Mouse (Mus musculus) layer of hippocampus, postnatal 10 days (tissue): ENCODE results near the gene Ttll3. TPM values are rescaled to one million over a fixed set of nuclear protein-coding genes. Genes with fewer than 3 reads are reported as not detected.

Experiments used
- DNase-seq, 2 experiments: peaks; one replicate each; pipeline ENCODE4 v3.0.0; 2021; ENCODE audit warnings: low spot score in 2 of 2
- total RNA-seq, 2 experiments: library from RNA; stranded (reverse); gene quantifications; 2 replicates each; pipeline ENCODE4 v1.2.3; 2021

The Ttll3 gene
- total RNA-seq, 2 experiments from 2014 or later = 11.2 to 13.2 TPM

DNA sequence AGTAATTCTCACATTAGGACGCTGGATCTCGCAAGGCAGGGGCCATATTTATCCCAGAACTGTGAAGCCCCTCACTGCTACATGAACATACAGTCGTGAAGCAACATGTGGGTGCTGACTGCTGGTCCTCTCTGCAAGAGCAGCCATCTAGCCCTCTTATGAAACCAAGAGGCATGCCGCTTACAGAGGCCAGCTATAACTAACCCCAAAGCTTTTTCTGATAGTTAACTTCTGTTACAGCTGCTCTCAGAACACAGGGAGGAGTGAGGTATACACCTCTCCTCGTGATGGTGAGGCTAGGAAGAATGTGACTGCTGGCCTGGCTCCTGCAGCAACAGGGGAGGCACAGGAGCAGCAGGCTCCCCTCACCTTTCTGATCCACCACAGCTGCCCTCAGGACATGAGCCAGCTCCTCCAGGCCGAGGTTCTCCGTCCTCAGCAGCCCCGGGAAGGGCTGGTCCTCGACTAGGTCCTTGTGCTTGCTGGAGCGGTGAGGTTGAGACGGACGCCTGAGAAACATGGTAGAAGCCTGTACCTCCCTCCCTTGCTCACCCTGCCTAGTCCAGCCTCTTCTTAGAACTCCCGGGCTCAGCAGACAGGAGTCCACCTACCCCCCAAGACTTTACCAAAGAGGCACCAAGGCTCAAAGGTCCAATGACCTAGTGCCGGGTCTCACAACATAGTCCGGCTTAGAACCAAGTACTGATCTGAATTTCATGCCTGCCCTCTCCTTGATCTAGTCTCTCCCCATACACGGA, 29.6 kb downstream of the Ttll3 start:
- DNase-seq = peak in 1 of 2 experiments; percentile 48

DNA sequence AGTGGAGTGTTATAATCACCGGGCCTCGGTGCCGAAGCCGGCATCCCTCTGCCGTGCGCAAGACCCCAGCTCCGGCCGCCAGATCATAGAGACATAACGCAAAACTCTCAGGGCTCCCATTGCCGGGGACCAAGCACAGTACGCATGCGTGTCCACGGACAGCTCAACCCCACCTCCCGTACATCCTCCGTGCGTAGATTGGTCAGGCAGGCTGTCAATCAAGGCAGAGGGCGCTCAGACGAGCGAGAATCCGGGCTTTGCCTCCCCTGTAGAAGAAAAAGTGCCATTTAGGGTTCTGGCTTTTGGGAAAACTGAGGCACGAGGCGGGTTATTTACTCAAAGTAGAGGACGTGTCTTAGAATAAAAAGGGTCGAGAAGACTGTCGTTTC, 30.1 kb downstream of the Ttll3 start, which contains the start of gene Rpusd3:
Rpusd3 (minus strand) TSS at position 142 of the 389 bp plus-strand sequence.
- peak; percentile 100 for DNase-seq

DNA sequence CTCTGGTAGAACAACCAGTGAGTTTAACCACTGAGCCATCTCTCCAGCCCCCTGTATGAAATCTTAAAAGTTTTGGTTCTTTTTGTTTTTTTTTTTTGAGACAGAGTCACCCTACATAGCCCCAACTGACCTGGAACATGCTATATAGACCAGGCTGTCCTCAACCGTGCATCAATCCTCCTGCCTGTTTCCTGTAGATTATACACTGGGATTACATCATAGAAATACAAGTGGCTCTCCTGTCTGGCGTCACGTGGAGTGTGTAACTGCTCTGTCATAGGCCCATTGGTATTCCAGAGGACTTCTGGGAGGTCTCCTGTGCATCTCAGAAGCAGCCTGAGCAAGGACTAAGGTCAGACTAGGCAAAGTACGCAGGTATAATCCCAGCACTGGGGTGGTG, 33.9 kb downstream of the Ttll3 start:
- no peak for DNase-seq

DNA sequence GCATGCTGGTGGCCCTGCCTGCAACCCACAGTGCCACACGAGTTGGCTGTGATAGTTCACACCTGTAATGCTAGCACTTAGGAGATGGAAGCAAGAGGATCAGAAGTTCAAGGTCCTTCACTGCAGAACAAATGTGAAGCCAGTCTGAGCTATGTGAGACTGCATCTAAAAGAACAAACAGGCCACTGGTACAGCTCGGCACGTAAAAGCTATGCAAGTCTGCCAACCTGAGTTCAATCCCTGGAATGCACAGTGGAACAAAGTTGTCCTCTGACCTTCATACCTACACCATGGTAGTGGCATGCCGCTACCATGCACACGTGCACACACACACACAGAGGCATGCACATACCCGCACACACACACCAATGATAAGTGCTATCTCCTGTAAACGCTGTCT, 35.1 kb downstream of the Ttll3 start:
- no peak for DNase-seq

DNA sequence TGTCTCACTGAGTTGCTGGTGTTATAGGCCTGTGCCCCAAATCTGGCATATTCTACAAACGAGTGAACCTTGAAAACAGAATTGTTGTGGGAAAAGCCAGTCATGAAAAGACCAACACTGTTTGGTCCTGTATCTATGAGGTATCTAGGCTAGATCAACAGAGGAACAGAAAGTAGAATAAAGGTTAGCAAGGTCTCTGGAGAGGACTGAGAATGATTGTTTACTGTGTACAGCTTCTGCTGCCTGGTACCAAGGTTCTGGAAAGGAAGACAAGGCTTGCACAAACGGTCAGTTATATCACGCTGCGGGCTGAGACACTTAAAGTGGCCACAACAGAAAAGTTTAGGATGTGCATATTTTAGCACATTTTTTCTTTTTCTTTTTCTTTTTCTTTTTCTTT, 37.6 kb downstream of the Ttll3 start:
- DNase-seq = no peak

DNA sequence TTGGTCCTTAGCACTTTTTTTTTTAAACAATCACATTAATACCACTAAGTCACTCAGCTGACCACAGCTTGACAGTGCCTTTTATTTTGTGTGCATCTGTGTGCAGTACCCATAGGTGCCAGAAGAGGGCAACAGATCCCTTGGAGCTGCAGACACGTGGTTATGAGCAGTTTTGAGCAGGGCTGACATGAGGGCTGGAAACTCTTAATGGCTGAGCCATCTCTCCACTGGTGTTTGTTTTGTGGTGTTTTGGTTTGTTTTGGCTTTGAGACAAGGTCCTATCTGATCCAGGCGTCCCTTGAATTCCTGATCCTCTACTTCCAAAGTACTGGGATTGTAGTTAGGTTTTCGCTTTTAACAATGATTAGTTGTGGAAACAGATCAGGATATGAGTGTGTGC, 38.3 kb downstream of the Ttll3 start:
- DNase-seq = peak in 1 of 2 experiments; percentile 46

DNA sequence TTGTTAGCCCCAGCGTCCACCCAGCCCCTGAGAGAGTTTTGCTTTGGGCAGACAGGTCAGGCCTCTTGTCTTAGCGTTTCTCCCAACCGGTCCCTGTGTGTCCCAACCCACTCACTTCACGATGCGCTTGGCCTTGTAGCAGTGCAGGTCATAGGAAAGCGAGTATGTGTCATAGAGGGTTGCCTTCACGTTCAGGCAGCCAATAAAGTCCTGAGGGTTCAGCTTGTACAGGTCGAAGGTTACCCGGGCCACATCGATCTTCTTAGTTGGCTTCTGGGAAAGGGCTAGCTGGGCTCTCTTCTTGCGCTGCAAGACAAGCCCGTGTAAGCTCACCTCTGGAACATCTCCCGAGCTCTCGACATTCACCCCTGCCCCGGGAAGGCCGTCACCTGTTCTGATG, 38.9 kb downstream of the Ttll3 start:
- no peak for DNase-seq

DNA sequence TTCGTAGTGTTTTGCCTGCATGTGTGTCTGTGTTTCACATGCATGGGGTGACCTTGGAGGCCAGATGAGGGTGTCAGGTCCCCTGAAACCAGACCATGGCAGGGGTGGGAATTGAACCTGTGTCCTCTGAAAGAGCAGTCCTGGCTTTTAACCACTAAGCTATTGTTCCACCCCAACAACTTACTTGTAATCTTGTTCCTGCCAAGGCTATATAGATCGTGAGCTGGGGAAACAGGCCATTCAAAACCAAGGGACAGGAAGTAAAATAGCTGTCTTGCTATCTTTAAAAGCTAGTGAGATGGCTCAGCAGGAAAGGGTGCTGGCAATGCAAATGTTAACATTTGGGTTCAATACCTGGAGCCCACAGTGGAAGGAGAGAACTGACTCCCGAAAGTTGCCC, 40.9 kb downstream of the Ttll3 start:
- DNase-seq = no peak

DNA sequence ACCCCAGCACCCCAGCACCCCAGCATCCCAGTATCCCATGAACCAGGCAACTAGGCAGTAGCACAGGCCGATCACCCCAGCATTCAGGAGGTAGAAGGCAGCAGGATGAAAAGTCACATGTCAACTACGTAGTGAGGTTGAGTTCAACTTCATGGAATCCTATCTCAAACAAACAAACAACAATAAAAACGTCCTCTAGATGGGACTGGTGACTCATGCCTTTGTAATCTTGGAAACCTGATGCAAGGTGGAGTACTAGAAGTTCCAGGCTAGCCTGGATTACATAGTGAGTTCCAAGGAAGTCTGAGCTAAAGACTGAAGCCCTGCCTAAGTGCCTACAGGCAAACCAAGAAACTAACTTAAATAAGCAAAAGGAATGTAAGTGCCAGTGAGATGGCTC, 41.8 kb downstream of the Ttll3 start:
- DNase-seq = no peak

DNA sequence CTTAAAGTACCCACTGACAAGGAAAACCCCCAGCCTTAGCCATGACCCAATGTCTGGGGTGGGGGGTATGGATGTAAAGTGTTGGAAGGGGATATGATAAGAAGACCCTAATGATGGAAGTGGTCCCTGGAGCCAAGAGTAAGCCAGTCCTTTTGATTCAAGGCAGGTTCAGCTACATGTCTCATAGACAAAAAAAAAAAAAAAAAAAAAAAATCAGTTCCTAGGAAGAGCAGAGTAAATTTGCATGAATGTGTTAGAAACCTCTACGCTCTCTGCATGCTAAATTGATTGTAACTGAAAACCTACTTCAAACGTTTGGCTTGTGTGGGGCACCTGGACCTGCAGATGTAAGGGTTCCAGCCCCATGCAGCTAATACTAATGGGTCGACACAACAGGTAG, 42.7 kb downstream of the Ttll3 start:
- no peak for DNase-seq

DNA sequence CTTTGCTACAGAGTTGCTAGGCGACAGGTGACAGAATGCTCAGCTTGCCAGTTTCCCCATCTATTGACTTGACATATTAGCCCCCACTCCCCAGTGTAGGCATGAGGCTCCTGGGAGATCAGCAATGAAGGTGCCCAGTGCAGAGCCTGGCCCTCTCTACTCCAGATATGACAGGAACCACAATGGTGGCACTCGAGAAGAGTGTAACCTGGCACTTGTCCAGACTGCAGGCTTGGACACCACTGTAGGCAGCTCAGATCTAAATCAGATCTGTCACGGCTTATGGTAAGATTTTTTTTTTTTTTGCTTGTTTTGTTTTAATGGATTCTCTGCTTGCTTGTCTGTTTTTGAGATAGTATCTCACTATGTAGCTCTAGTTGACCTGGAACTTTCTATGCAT, 44.6 kb downstream of the Ttll3 start:
- DNase-seq = no peak

DNA sequence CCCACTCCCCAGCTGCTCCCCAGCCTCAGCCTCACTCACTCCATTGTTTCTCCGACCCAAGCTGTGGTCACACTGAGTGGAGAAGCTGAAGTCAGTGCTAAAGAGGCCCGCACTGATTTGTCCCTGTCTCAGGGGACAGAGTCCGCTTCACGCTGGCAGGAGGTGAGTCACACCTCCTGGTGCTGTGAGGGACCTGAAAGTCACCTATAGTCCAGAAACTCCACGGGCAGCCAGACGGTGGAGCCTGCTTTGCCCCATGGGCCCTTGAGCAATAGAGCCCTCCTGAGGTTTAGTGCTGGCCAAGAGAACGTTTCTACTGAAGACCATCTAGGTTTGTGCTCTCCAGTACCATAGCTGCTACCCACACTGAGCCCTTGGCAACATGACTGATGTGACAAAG, 45.6 kb downstream of the Ttll3 start:
- no peak for DNase-seq

DNA sequence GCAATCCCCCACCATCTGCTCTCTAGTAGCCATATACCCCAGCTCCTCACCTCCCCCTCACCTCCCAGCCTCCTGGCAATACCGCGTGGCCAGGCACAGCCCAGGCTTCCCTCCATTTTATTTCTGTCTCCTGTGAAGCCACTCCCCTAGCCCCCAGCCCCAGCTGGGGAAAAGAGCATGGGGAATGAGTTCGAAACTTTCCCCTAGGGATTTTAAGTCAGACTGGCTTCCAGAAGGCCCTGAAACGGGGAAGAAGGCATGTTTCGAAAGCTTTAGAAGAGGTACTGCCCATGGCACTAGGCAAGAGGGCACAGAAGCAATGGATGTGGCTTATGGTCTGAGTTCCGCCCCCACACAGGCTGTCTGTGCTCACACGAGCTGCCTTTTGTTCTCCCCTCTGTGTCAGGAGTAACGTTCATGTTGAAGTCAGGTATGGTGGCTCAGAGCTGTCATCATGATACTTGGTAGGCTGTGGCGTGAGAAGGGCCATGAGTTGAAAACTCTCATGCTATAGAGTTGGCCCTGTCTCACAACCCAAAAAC, 46.7 kb downstream of the Ttll3 start, which contains the start of gene Cidec:
Cidec (minus strand) TSS at position 97 of the 542 bp plus-strand sequence.
- DNase-seq = no peak

DNA sequence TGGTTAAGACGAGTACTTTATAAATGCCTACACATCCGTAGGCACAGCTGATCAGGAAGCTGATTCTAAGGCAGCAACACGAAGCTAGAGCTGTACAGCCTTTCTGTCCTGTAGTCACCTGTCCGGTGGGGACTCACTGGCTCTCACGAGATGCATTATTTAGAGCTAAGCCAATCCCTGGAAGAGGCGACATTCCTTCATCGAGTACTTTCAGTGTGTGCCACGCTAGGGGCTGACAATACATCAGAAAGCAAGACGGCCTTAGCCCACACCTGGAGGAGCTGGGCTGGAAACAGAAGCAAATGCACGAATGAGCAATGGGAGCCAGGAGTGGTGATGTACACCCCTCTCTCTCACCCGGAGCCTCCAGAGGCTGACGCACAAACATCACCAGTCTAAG, 48.1 kb downstream of the Ttll3 start:
- no peak for DNase-seq

DNA sequence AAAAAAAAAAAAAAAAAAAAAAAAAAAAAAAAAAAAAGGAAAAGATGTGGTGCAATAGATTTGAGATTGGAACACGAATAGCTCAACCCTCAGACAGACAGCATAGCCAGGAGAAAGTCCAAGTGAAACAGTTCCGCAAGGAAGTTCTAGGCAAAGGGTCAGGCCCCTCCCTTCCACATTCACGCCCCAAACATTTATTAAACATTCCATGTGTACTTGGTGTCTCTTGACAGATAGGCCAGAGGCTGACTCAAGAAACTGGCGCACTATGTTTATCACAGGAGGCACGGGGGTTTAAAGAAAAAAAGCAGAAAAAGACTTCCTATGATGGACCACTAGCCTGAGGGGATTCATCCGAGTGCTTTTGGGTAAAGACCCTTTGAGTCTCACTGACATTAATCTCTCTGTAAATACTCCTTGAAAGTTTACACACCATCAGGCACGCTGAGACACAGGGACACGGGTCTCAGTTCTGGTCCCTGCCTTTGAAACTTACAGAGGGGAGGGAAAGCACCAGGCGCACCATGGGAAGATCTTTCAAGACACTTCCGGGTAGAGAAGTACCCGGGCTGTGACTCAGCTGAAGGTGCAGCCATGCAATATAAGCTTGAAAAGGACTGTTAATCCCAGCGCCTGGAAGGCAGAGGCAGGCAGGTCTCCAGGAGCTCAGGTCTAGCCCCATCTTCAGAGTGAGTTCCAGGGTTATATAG, 49.8 kb downstream of the Ttll3 start:
- no peak for DNase-seq

DNA sequence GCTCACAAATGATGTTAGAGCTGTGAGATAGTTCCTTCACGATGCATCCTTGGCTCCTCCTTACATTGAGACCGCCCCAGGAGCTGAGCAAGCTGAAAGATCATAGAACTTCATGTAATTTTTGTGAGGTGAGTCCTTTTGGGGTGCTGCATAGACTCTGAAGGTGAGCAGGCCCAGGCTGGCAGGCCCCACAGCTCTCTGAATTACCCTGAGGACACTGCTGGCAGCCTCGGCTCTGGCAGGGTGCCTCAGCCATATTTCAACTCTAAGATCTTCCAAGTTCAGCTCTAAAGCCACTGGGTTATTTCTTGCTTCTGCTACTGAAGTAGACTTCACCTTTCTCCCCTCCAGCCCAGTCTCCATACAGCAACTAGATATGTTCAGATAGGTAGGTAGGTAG, 51.6 kb downstream of the Ttll3 start:
- no peak for DNase-seq

DNA sequence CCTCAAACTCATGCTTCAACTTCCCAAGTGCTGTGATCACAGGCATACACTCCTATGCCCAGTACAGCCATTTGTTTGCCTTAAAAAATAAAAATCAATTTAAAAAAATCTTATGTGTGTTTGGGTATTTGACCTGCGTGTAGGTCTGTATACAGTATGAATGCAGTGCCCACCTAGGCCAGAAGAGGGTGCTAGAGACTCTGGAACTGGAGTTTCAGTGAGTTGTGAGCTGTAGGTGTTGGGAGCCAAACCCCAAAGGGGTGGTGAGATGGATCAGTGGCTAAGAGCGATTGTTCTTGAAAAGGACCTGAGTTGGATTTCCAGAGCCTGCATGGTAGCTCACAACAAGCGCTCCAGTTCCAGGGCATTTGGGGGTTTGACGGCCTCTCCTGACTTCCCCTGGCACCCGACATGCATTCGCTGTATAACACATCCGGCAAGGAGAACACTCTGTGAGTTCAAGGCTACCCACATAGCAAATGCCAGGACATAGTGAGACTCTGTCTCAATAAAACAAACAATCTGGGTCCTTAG, 52.2 kb downstream of the Ttll3 start:
- peak; percentile 76 to 77 for DNase-seq

DNA sequence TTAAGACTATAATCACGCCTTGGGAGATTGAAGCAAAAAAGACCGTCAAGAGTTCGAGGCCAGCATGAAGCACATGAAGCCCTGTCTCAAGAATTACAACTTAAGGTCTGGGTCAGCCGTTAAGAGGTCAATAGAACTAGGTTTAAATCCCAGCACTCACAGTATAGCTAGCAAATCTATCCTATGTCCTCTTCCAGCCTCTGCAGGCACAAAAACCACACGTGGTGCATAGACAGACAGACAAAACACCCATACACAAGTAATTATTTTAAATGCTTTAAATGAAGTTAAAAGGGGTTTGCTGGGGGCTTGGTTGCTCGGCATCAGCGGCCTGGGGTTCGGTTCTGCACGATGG, 53.0 kb downstream of the Ttll3 start:
- no peak for DNase-seq

DNA sequence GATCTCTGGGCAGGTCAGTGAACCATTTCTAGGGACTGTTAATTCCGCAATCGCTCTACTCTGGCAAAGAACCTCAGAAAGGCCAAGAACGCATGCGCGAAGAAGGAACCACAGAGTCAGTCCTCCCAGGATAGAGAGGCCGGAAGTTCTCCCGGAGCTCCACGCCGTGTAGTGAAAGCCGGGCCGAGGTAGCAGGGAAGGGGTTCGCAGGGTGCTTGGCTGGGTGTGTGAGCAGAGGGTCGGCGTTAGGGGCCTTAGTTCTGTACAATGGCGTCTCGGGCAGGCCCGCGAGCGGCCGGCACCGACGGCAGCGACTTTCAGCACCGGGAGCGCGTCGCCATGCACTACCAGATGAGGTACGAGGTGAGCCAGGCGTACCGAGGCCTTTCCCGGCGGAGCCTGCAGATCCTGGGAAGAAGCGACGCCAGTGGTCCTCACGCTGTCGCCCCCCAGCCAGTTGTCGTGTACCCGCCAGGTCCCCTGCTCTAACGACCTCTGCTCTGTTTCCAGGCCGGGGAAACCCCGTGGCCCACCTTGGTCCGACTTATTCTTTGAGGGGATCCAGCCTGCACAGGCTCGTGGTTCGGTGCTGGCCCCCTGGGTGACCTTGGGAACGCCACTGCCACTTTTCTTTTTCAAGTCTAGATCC, 53.5 kb downstream of the Ttll3 start, which contains the start of gene Jagn1:
Jagn1 (plus strand) TSS at position 128 of the 649 bp plus-strand sequence.
- DNase-seq = peak; percentile 88 to 92

DNA sequence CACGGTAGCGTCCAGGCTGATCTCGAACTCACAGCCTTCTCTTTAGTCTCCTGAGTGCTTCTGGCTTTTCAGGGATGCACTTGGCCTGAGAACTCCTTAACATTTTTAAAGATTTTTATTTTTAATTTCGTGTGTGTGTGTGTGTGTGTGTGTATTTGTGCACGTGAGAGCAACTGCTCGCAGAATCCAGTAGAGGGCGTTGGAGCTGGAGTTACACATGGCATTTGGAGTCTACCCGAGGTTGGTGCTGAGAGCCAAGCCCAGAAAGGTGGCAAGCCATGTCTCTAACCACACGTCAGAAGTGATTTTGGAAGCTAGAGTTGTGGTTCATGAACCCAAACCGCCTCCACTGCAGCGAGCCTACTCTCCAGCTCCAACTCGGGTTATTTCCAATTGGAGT, 54.0 kb downstream of the Ttll3 start:
- no peak for DNase-seq

DNA sequence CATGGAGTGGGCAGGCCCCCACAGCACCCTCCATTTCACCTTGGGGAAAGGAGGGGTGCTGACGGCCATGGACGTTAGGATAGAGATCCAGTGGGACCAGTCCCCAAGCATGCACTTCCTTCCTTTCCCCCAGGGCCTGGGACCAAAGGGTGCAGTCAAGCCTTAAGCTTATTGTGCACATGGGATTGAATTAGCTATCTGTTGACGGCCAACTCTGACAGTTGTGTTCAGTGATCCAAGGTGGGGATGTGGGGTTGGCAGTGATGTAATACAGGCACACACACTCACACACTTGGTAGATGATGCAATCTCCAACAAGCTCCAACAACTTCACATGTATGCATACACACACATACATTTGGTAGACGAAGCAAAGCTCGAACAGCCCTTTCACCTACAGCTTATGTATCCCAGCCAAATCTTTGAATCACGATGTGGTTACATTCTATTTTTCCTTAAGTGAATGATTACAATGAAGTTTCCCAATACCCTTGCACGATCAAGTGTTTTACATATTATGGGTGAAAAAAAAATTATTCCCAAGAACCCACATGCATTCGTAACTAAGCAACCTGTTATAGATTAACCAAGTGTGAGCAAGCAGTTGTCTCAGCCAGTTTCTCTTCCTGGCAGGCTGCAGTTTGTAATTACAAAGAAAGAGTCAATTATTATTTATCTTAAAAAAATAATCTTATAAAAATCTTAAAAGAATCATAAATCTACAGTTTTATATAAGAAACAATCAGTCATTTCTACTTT, 55.3 kb downstream of the Ttll3 start:
- DNase-seq = no peak
